In the genomic region with DNA sequence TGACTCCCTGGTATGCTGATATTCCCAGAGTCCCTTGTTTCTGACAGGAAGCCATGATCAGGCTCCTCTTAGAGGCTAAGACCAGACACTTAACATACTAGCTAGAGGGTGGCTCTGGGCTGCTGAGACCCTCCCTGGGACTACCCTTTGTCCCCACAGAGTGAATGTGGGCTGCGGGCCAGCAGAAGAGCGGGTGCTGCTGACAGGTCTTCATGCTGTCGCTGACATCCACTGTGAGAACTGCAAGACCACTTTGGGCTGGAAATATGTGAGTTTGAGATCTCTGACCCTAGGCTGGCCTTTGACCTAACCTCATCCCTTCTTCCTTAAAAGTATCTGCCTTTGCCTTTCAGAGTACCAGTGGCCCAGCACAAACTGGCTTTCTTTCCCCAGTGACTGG, we compare ENCODE assay signal across 8 mouse cellular contexts. TPM values are rescaled to one million over a fixed set of nuclear protein-coding genes. Genes with fewer than 3 reads are reported as not detected.
DNase-seq lines count a peak whose midpoint lies in the region; ATAC-seq lines count a peak whose summit lies in the region.

No protein-coding gene starts in this region.

- H3K4me2 ChIP-seq in limb, embryonic 13.5 days (replicated peaks) = peak overlapping the region; percentile 94
- H3K4me2 ChIP-seq in stomach, embryonic 16.5 days (ENCODE audit: low read depth, low read length) = peak overlapping the region; percentile 95

- peak overlapping the region; percentile 94 for H3K4me3 ChIP-seq in megakaryocyte, embryonic 14.5 days (replicated peaks)
- peak overlapping the region; percentile 81 for H3K4me3 ChIP-seq in limb, embryonic 13.5 days
- no peak overlapping the region for H3K4me3 ChIP-seq in stomach, embryonic 16.5 days (replicated peaks; ENCODE audit: low read length)

- peak overlapping the region; percentile 90; the same call in 1 of the 2 replicates for H3K9ac ChIP-seq in limb, embryonic 13.5 days
- peak overlapping the region; percentile 88; the same call in 1 of the 2 replicates for H3K9ac ChIP-seq in stomach, embryonic 16.5 days (ENCODE audit: low read length)

- H3K36me3 ChIP-seq in megakaryocyte, embryonic 14.5 days (replicated peaks; ENCODE audit: low read length) = peaks cover 78% of the 10 kb centered on the region
- H3K36me3 ChIP-seq in limb, embryonic 13.5 days = peaks cover 18% of the 10 kb centered on the region
- H3K36me3 ChIP-seq in stomach, embryonic 16.5 days (ENCODE audit: control insufficient read depth, insufficient read depth, low read length) = no peaks in the 10 kb centered on the region

- intact Hi-C loops in left cerebral cortex, postnatal 10 days (cut with DNase I) = loop anchor here (5.0 kb wide), 1 partner anchor 76 kb away; no protein-coding TSS in a partner anchor

- H3K4me1 ChIP-seq in megakaryocyte, embryonic 14.5 days = peaks cover 88% of the 10 kb centered on the region
- H3K4me1 ChIP-seq in limb, embryonic 13.5 days = peaks cover 44% of the 10 kb centered on the region
- H3K4me1 ChIP-seq in stomach, embryonic 16.5 days (ENCODE audit: control insufficient read depth, insufficient read depth, low read length) = peaks cover 34% of the 10 kb centered on the region

- H3K27me3 ChIP-seq in megakaryocyte, embryonic 14.5 days (replicated peaks) = no peaks in the 10 kb centered on the region
- no peaks in the 10 kb centered on the region for H3K27me3 ChIP-seq in limb, embryonic 13.5 days
- no peaks in the 10 kb centered on the region for H3K27me3 ChIP-seq in stomach, embryonic 16.5 days (ENCODE audit: control insufficient read depth, insufficient read depth, low read length)

- no peak overlapping the region for H3K27ac ChIP-seq in limb, embryonic 13.5 days
- H3K27ac ChIP-seq in stomach, embryonic 16.5 days (ENCODE audit: low read length) = no peak overlapping the region

- no peak for ATAC-seq in megakaryocyte, adult 5-6 weeks (ENCODE audit: poor library complexity, severe bottlenecking)
- no peak for ATAC-seq in limb, embryonic 13.5 days (ENCODE audit: low FRiP score, low read depth)
- no peak for ATAC-seq in stomach, embryonic 16.5 days (ENCODE audit: insufficient read depth, low FRiP score)

- DNase-seq in cerebellum, postnatal 25 days = peak; percentile 26 to 49
- DNase-seq in cerebellum, adult 18-20 months = no peak
- DNase-seq in adrenal gland, postnatal 14 days = no peak
- no peak for DNase-seq in left cerebral cortex, postnatal 10 days (ENCODE audit: extremely low spot score in 1 of 2, low spot score in 2 of 2)

- WGBS in limb, embryonic 13.5 days = 95% methylated on average over 3 of the region's 3 CpGs
- WGBS in stomach, embryonic 16.5 days = 78% methylated on average over 3 of the region's 3 CpGs

- no peaks in the 10 kb centered on the region for H3K9me3 ChIP-seq in megakaryocyte, embryonic 14.5 days
- H3K9me3 ChIP-seq in limb, embryonic 13.5 days = no peaks in the 10 kb centered on the region
- H3K9me3 ChIP-seq in stomach, embryonic 16.5 days (replicated peaks; ENCODE audit: control insufficient read depth, low read length) = no peaks in the 10 kb centered on the region

RNA-seq across cellular contexts. Expression of a gene that starts 1.4 kb away (rescaled TPM):
- 284 and 689 TPM in 2 replicates for polyA plus RNA-seq in megakaryocyte, embryonic 14.5 days (2012; ENCODE audit: insufficient read depth, low replicate concordance)
- total RNA-seq in megakaryocyte, adult 5-6 weeks (2015) = 196 and 200 TPM in 2 replicates
- 91.7 and 117 TPM in 2 replicates for total RNA-seq in megakaryocyte, adult 5-6 weeks (2017)
- polyA plus RNA-seq in limb, embryonic 13.5 days (2015; fragmentation: Nextera tagmentation; extraction: Ambion mirVana) = 114 and 121 TPM in 2 replicates
- 60.6 and 65.9 TPM in 2 replicates for polyA plus RNA-seq in stomach, embryonic 16.5 days (2015; fragmentation: Nextera tagmentation; extraction: Ambion mirVana)
- 129 and 173 TPM in 2 replicates for total RNA-seq in adrenal gland, postnatal 14 days (2021)
- total RNA-seq in left cerebral cortex, postnatal 10 days (2021) = 100 to 1,000 TPM; 167 to 169 TPM

RNA-seq across cellular contexts. Expression of a gene that starts 3.1 kb away (rescaled TPM):
- 3.0 and 15.0 TPM in 2 replicates for polyA plus RNA-seq in megakaryocyte, embryonic 14.5 days (2012; ENCODE audit: insufficient read depth, low replicate concordance)
- 0.68 and 1.0 TPM in 2 replicates for total RNA-seq in megakaryocyte, adult 5-6 weeks (2015)
- 0.98 and 0.99 TPM in 2 replicates for total RNA-seq in megakaryocyte, adult 5-6 weeks (2017)
- polyA plus RNA-seq in limb, embryonic 13.5 days (2015; fragmentation: Nextera tagmentation; extraction: Ambion mirVana) = 0.53 and 0.64 TPM in 2 replicates
- 0.27 and 0.47 TPM in 2 replicates for polyA plus RNA-seq in stomach, embryonic 16.5 days (2015; fragmentation: Nextera tagmentation; extraction: Ambion mirVana)
- total RNA-seq in adrenal gland, postnatal 14 days (2021) = 1.2 and 1.5 TPM in 2 replicates
- total RNA-seq in left cerebral cortex, postnatal 10 days (2021) = under 1 TPM; 0.21 to 0.41 TPM

RNA-seq across cellular contexts. Expression of a gene that starts 12.0 kb away (rescaled TPM):
- 3.4 TPM in 1 of 2 replicates, not detected in the other for polyA plus RNA-seq in megakaryocyte, embryonic 14.5 days (2012; ENCODE audit: insufficient read depth, low replicate concordance)
- 26.8 and 37.3 TPM in 2 replicates for total RNA-seq in megakaryocyte, adult 5-6 weeks (2015)
- total RNA-seq in megakaryocyte, adult 5-6 weeks (2017) = 57.9 and 71.4 TPM in 2 replicates
- polyA plus RNA-seq in limb, embryonic 13.5 days (2015; fragmentation: Nextera tagmentation; extraction: Ambion mirVana) = 1.7 and 2.1 TPM in 2 replicates
- 11.1 and 15.4 TPM in 2 replicates for polyA plus RNA-seq in stomach, embryonic 16.5 days (2015; fragmentation: Nextera tagmentation; extraction: Ambion mirVana)
- total RNA-seq in adrenal gland, postnatal 14 days (2021) = 3.8 and 5.6 TPM in 2 replicates
- total RNA-seq in left cerebral cortex, postnatal 10 days (2021) = 1 to 10 TPM; 2.6 to 3.5 TPM

RNA-seq across cellular contexts. Expression of a gene that starts 14.1 kb away (rescaled TPM):
- polyA plus RNA-seq in megakaryocyte, embryonic 14.5 days (2012; ENCODE audit: insufficient read depth, low replicate concordance) = 46.3 and 115 TPM in 2 replicates
- total RNA-seq in megakaryocyte, adult 5-6 weeks (2015) = 186 and 196 TPM in 2 replicates
- total RNA-seq in megakaryocyte, adult 5-6 weeks (2017) = 139 and 154 TPM in 2 replicates
- polyA plus RNA-seq in limb, embryonic 13.5 days (2015; fragmentation: Nextera tagmentation; extraction: Ambion mirVana) = 287 and 322 TPM in 2 replicates
- 180 and 192 TPM in 2 replicates for polyA plus RNA-seq in stomach, embryonic 16.5 days (2015; fragmentation: Nextera tagmentation; extraction: Ambion mirVana)
- 94.7 and 109 TPM in 2 replicates for total RNA-seq in adrenal gland, postnatal 14 days (2021)
- total RNA-seq in left cerebral cortex, postnatal 10 days (2021) = 10 to 100 TPM; 54.4 to 56.2 TPM

RNA-seq across cellular contexts. Expression of a gene that starts 18.7 kb away (rescaled TPM):
- 213 and 289 TPM in 2 replicates for polyA plus RNA-seq in megakaryocyte, embryonic 14.5 days (2012; ENCODE audit: insufficient read depth, low replicate concordance)
- 173 and 177 TPM in 2 replicates for total RNA-seq in megakaryocyte, adult 5-6 weeks (2015)
- total RNA-seq in megakaryocyte, adult 5-6 weeks (2017) = 88.3 and 91.1 TPM in 2 replicates
- 49.6 and 50.3 TPM in 2 replicates for polyA plus RNA-seq in limb, embryonic 13.5 days (2015; fragmentation: Nextera tagmentation; extraction: Ambion mirVana)
- polyA plus RNA-seq in stomach, embryonic 16.5 days (2015; fragmentation: Nextera tagmentation; extraction: Ambion mirVana) = 94.8 and 109 TPM in 2 replicates
- total RNA-seq in adrenal gland, postnatal 14 days (2021) = 128 and 136 TPM in 2 replicates
- total RNA-seq in left cerebral cortex, postnatal 10 days (2021) = 100 to 1,000 TPM; 260 to 263 TPM

Comparison
In these comparisons a context has a peak if more than half of its experiments do, and no peak if none do; other contexts are left out.
1. DNase-seq: peak in cerebellum, postnatal 25 days (2 of 2); none in cerebellum, adult 18-20 months (0 of 2), adrenal gland, postnatal 14 days (single experiment) and left cerebral cortex, postnatal 10 days (0 of 2).